Mouse (Mus musculus) forebrain, embryonic 12.5 days (tissue): ENCODE measurements around the gene Olfr1323. TPM values are rescaled to one million over a fixed set of nuclear protein-coding genes. Genes with fewer than 3 reads are reported as not detected.

Experiments used
- ATAC-seq: fragments of 200-750 bp; cut with Nextera tagmentation; 2 replicates; pipeline ENCODE4 v1.8.0; 2017; ENCODE audit warnings: moderate TSS enrichment; ENCODE audit not compliant: low FRiP score
- H3K27ac ChIP-seq: fragments of 300-500 bp; sonication (generic); 2 replicates; pipeline ENCODE4 v1.5.1; 2016; ENCODE audit warnings: mild to moderate bottlenecking
- H3K27me3 ChIP-seq: fragments of 300-500 bp; sonication (generic); 2 replicates; pipeline ENCODE4 v1.6.1; 2016; ENCODE audit warnings: mild to moderate bottlenecking
- H3K36me3 ChIP-seq: fragments of 300-500 bp; sonication (generic); replicated peaks from 2 replicates; pipeline ENCODE4 v1.6.1; 2016; ENCODE audit warnings: mild to moderate bottlenecking
- H3K4me1 ChIP-seq: fragments of 300-500 bp; sonication (generic); 2 replicates; pipeline ENCODE4 v1.6.1; 2016
- H3K4me2 ChIP-seq: fragments of 300-500 bp; sonication (generic); 2 replicates; pipeline ENCODE4 v1.6.1; 2016; ENCODE audit warnings: mild to moderate bottlenecking, moderate library complexity
- H3K4me3 ChIP-seq: fragments of 300-500 bp; sonication (generic); replicated peaks from 2 replicates; pipeline ENCODE4 v1.5.1; 2016; ENCODE audit warnings: mild to moderate bottlenecking
- H3K9ac ChIP-seq: fragments of 300-500 bp; sonication (generic); 2 replicates; pipeline ENCODE4 v1.6.1; 2016; ENCODE audit warnings: mild to moderate bottlenecking
- H3K9me3 ChIP-seq: fragments of 300-500 bp; sonication (generic); 2 replicates; pipeline ENCODE4 v1.6.1; 2016
- WGBS: fragments of 180-500 bp; shearing (Covaris S2); methylation state at CpG from one replicate; pipeline ENCODE4 v1.1.7; 2016; 5-methylcytosine and 5-hydroxymethylcytosine counted together
- polyA plus RNA-seq: library from polyadenylated mRNA; unstranded; fragments of >200 nt; fragmentation: Nextera tagmentation; extraction: Ambion mirVana; gene quantifications from 2 replicates; pipeline ENCODE4 v1.2.1, GENCODE M21; 2016

The Olfr1323 gene
- not detected in 2 replicates for polyA plus RNA-seq

GRCm38 (mm10) chrX:50019259-50019658, at the start of gene Olfr1323:
Gene Olfr1323, minus strand, starts transcription at chrX:50019359.
- Histone ChIP-seq H3K9me3 (no peaks in the 10 kb centered on the region), H3K27me3 (no peaks in the 10 kb centered on the region), H3K4me3 (no peak within 1 kb of the TSS), H3K27ac (no peak within 1 kb of the TSS), H3K4me2 (no peak within 1 kb of the TSS), H3K9ac (no peak within 1 kb of the TSS), H3K4me1 (no peaks in the 10 kb centered on the region), H3K36me3 (no peaks in the 10 kb centered on the region)
- ATAC-seq = no peak
- 79% methylated on average over 1 of the region's 1 CpGs for WGBS

- H3K27ac ChIP-seq = no peak overlapping the region
- ATAC-seq = no peak
- H3K27me3 ChIP-seq = no peaks in the 10 kb centered on the region
- no peak overlapping the region for H3K4me2 ChIP-seq
- no peaks in the 10 kb centered on the region for H3K4me1 ChIP-seq
- no peaks in the 10 kb centered on the region for H3K36me3 ChIP-seq
- no peak overlapping the region for H3K9ac ChIP-seq
- no peaks in the 10 kb centered on the region for H3K9me3 ChIP-seq
- 45% methylated on average over 4 of the region's 4 CpGs for WGBS
- no peak overlapping the region for H3K4me3 ChIP-seq
Observed at GRCm38 (mm10) chrX:50012242-50012641, 6.9 kb downstream of the Olfr1323 start.

Other genes with a start within 250 kb of the Olfr1323 start
- gene Igsf1, start 221.6 kb downstream of the Olfr1323 start, polyA plus RNA-seq = 1.9 and 2.6 TPM in 2 replicates
- gene Olfr1322, start 127.9 kb downstream of the Olfr1323 start, polyA plus RNA-seq = not detected in 2 replicates